ENCODE assay signal across 8 mouse cellular contexts in the genomic region with DNA sequence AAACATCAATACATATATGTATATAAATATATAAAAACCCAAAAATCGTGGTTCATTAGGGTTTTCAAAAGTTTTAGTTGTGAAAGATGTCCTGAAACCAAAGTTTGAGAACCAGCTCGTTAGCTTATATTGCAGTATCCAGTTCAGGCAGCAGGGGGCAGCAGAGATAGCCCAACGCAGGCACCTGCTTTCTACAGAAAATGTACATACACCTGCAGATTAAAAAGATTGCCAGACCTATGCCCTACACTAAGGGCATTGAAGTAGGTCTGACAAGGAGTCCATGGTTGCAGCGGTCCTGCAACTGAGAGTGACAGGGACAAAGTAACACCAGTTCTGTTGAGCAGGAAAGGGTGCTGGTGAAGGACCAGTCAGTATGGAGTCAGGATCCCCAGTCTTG. TPM values are rescaled to one million over a fixed set of nuclear protein-coding genes. Genes with fewer than 3 reads are reported as not detected.
DNase-seq lines count a peak whose midpoint lies in the region; ATAC-seq and TF ChIP-seq lines count a peak whose summit lies in the region.

No protein-coding gene starts in this region.

- no peak overlapping the region for H3K4me2 ChIP-seq in neural tube, embryonic 11.5 days (ENCODE audit: low read depth)

- no peak for TF ChIP-seq POLR2A in bone marrow macrophage, adult 2 months (IDR thresholded peaks at IDR 0.05; ENCODE audit: borderline replicate concordance, low read depth, low read length)

- H3K4me3 ChIP-seq in bone marrow macrophage, adult 2 months (ENCODE audit: insufficient read depth, low read length), result no peak overlapping the region
- no peak overlapping the region for H3K4me3 ChIP-seq in gastrocnemius, adult 2 months
- H3K4me3 ChIP-seq in neural tube, embryonic 11.5 days (ENCODE audit: low read depth, low read length), result no peak overlapping the region

- peak; percentile 80 for DNase-seq in gastrocnemius, adult 18-20 months (ENCODE audit: low spot score)
- DNase-seq in gastrocnemius, postnatal 25 days, result no peak
- DNase-seq in CD4-positive helper T cell, adult 2 months (ENCODE audit: low read depth, low spot score), result peak; percentile 79
- DNase-seq in gastrocnemius, adult 2 months, result peak; percentile 80
- DNase-seq in left cerebral cortex, postnatal 14 days (ENCODE audit: low spot score in 2 of 2), result peak; percentile 77 to 88
- DNase-seq in neural tube, embryonic 11.5 days (ENCODE audit: low spot score), result peak; percentile 70
- DNase-seq in thymus, postnatal 14 days, result peak; percentile 85

- H3K4me1 ChIP-seq in bone marrow macrophage, adult 2 months (ENCODE audit: control insufficient read depth, insufficient read depth, low read length), result peaks cover 23% of the 10 kb centered on the region
- H3K4me1 ChIP-seq in neural tube, embryonic 11.5 days (ENCODE audit: control insufficient read depth, insufficient read depth, low read length), result peaks cover 12% of the 10 kb centered on the region

- no peak for ATAC-seq in neural tube, embryonic 11.5 days (ENCODE audit: insufficient read depth, low FRiP score, low TSS enrichment)

- no peaks in the 10 kb centered on the region for H3K36me3 ChIP-seq in neural tube, embryonic 11.5 days (ENCODE audit: control insufficient read depth, insufficient read depth, low read length)

- WGBS in neural tube, embryonic 11.5 days, result 8% methylated on average over 4 of the region's 4 CpGs

- no peak overlapping the region for H3K27ac ChIP-seq in bone marrow macrophage, adult 2 months (ENCODE audit: insufficient read depth, low read depth, low read length)
- no peak overlapping the region for H3K27ac ChIP-seq in gastrocnemius, adult 2 months
- H3K27ac ChIP-seq in neural tube, embryonic 11.5 days (ENCODE audit: low read depth, low read length), result no peak overlapping the region

- intact Hi-C loops in gastrocnemius, adult 2 months (cut with DNase I), result loop anchor here (1.0 kb wide), 1 partner anchor 75 kb away; no protein-coding TSS in a partner anchor
- intact Hi-C loops in left cerebral cortex, postnatal 14 days (cut with DNase I), result loop anchor here (1.0 kb wide), 1 partner anchor 75 kb away; no protein-coding TSS in a partner anchor

- H3K9ac ChIP-seq in neural tube, embryonic 11.5 days (ENCODE audit: low read length), result no peak overlapping the region

- peak; percentile 93 for TF ChIP-seq CTCF in bone marrow macrophage, adult 2 months (IDR thresholded peaks at IDR 0.05; ENCODE audit: low read depth, low read length)
- peak; percentile 99 for TF ChIP-seq CTCF in gastrocnemius, adult 2 months (IDR thresholded peaks at IDR 0.05)

- H3K9me3 ChIP-seq in neural tube, embryonic 11.5 days (ENCODE audit: control insufficient read depth, low read length), result peaks cover 4% of the 10 kb centered on the region; the same call in 1 of the 2 replicates

- no peaks in the 10 kb centered on the region for H3K27me3 ChIP-seq in neural tube, embryonic 11.5 days (ENCODE audit: control insufficient read depth, insufficient read depth, low read length)

RNA-seq across cellular contexts. Expression of a gene that starts 5.8 kb away (rescaled TPM):
- 1 to 10 TPM; 6.2 to 8.8 TPM for total RNA-seq in gastrocnemius, adult 18-20 months (2021)
- 1 to 10 TPM; 2.6 to 3.0 TPM for total RNA-seq in gastrocnemius, postnatal 25 days (2021)
- 11.1 and 13.8 TPM in 2 replicates for polyA plus RNA-seq in bone marrow macrophage, adult 2 months (2012; ENCODE audit: insufficient read depth, insufficient read length, missing spikeins)
- 1 to 10 TPM; 5.4 to 6.7 TPM for total RNA-seq in gastrocnemius, adult 2 months (2021)
- 10 to 100 TPM; 40.7 to 47.5 TPM for total RNA-seq in left cerebral cortex, postnatal 14 days (2021)
- polyA plus RNA-seq in neural tube, embryonic 11.5 days (2014; fragmentation: Nextera tagmentation; extraction: Ambion mirVana), result 32.5 and 39.9 TPM in 2 replicates

RNA-seq across cellular contexts. Expression of a gene that starts 22.4 kb away (rescaled TPM):
- 10 to 100 TPM; 37.4 to 70.5 TPM for total RNA-seq in gastrocnemius, adult 18-20 months (2021)
- total RNA-seq in gastrocnemius, postnatal 25 days (2021), result 100 to 1,000 TPM; 123 to 166 TPM
- polyA plus RNA-seq in bone marrow macrophage, adult 2 months (2012; ENCODE audit: insufficient read depth, insufficient read length, missing spikeins), result 7.2 and 8.5 TPM in 2 replicates
- total RNA-seq in gastrocnemius, adult 2 months (2021), result 100 to 1,000 TPM in 1 of 2 experiments, 10 to 100 TPM in 1; 47.0 to 124 TPM
- 10 to 100 TPM; 49.7 to 52.2 TPM for total RNA-seq in left cerebral cortex, postnatal 14 days (2021)
- 337 and 339 TPM in 2 replicates for polyA plus RNA-seq in neural tube, embryonic 11.5 days (2014; fragmentation: Nextera tagmentation; extraction: Ambion mirVana)

Comparison
In these comparisons a context has a peak if more than half of its experiments do, and no peak if none do; other contexts are left out.
1. RNA of a gene that starts 5.8 kb away (total RNA-seq): 40.7 to 47.5 TPM in left cerebral cortex, postnatal 14 days; 6.2 to 8.8 TPM in gastrocnemius, adult 18-20 months, 5.4 to 6.7 TPM in gastrocnemius, adult 2 months and 2.6 to 3.0 TPM in gastrocnemius, postnatal 25 days; every median in the first group is over 4 times any median in the second.